Mouse (Mus musculus) ES-E14 (cell line): ENCODE measurements around the gene Hsd17b3.

ENCODE experiments used
- CHD2 ChIP-seq: IDR thresholded peaks from 2 replicates; pipeline ENCODE4 v1.6.1; 2014; ENCODE audit warnings: mild to moderate bottlenecking, low read depth, low read length, inconsistent platforms
- HCFC1 ChIP-seq: IDR thresholded peaks from 2 replicates; pipeline ENCODE4 v1.6.1; 2012; ENCODE audit warnings: low read length, inconsistent platforms, borderline replicate concordance; ENCODE audit not compliant: insufficient read depth
- MAFK ChIP-seq: IDR thresholded peaks from 2 replicates; pipeline ENCODE4 v1.6.1; 2014; ENCODE audit warnings: mild to moderate bottlenecking, low read depth, low read length, inconsistent platforms; ENCODE audit not compliant: insufficient read depth
- ZC3H11A ChIP-seq: IDR thresholded peaks from 2 replicates; pipeline ENCODE4 v1.6.1; 2012; ENCODE audit warnings: low read depth, mild to moderate bottlenecking, inconsistent platforms, low read length, borderline replicate concordance

DNA sequence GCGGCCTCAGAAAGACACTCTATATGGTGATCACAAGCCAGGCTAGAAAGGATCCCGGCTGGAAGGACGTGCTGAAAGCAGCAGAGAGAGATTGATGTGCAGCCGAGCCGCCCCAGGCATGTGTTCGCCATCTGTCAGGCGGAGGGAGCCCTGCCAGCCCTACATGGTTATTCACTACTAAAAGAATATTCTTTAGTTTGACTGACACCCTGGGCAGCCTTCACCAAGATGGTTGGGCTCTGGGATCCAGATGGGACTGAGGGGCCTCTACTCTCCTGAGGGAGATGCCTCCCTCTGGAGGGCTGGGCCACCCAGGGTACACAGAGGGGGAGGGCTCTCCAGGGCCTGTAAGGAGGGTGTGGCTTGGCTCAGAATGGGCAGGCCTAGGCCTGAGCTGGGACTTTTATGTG is 68.1 kb downstream of the Hsd17b3 start:
- TF ChIP-seq MAFK, result no peak
- no peak for TF ChIP-seq HCFC1
- TF ChIP-seq CHD2, result no peak
- TF ChIP-seq ZC3H11A, result no peak
